Mouse (Mus musculus): ENCODE measurements around the gene Olfr399. TPM values are rescaled to one million over a fixed set of nuclear protein-coding genes. Genes with fewer than 3 reads are reported as not detected.

Gene Olfr399
- polyA plus RNA-seq (2014; fragmentation: Nextera tagmentation; extraction: Ambion mirVana), result not detected in 2 replicates

GRCm38 (mm10) chr11:74056451-74056850 is at the start of gene Olfr399, which contains the start of gene Olfr139:
TSS of gene Olfr399 (minus strand) at chr11:74056615.
TSS of gene Olfr139 (minus strand) at chr11:74056551.
- Histone ChIP-seq H3K36me3 (ENCODE audit: control insufficient read depth, insufficient read depth, low read length) (no peaks in the 10 kb centered on the region), H3K4me3 (replicated peaks; ENCODE audit: low read depth, low read length) (no peak within 1 kb of the TSS), H3K9ac (replicated peaks; ENCODE audit: low read length) (no peak within 1 kb of the TSS), H3K27me3 (ENCODE audit: control insufficient read depth, insufficient read depth, low read length) (no peaks in the 10 kb centered on the region), H3K27ac (replicated peaks; ENCODE audit: low read depth, low read length) (no peak within 1 kb of the TSS), H3K4me1 (ENCODE audit: control insufficient read depth, insufficient read depth, low read length) (no peaks in the 10 kb centered on the region), H3K4me2 (ENCODE audit: low read length) (no peak within 1 kb of the TSS), H3K9me3 (ENCODE audit: control insufficient read depth, low read length) (peaks cover 11% of the 10 kb centered on the region)
- ATAC-seq (ENCODE audit: low FRiP score, low TSS enrichment), result no peak
- no peak for DNase-seq
- 84% methylated on average over 2 of the region's 2 CpGs for WGBS

- H3K27me3 ChIP-seq (ENCODE audit: control insufficient read depth, insufficient read depth, low read length), result no peaks in the 10 kb centered on the region
- H3K27ac ChIP-seq (replicated peaks; ENCODE audit: low read depth, low read length), result no peak overlapping the region
- H3K9ac ChIP-seq (replicated peaks; ENCODE audit: low read length), result no peak overlapping the region
- 41% methylated on average over 5 of the region's 5 CpGs for WGBS
- no peak overlapping the region for H3K4me2 ChIP-seq (ENCODE audit: low read length)
- H3K4me1 ChIP-seq (ENCODE audit: control insufficient read depth, insufficient read depth, low read length), result no peaks in the 10 kb centered on the region
- DNase-seq (peak; percentile 0), ATAC-seq (ENCODE audit: low FRiP score, low TSS enrichment) (no peak)
- peaks cover 10% of the 10 kb centered on the region; the same call in 1 of the 2 replicates for H3K9me3 ChIP-seq (ENCODE audit: control insufficient read depth, low read length)
- H3K4me3 ChIP-seq (replicated peaks; ENCODE audit: low read depth, low read length), result no peak overlapping the region
- H3K36me3 ChIP-seq (ENCODE audit: control insufficient read depth, insufficient read depth, low read length), result no peaks in the 10 kb centered on the region
These were observed 48.7 kb upstream of the Olfr399 start for GRCm38 (mm10) chr11:74105066-74105465.

GRCm38 (mm10) chr11:74101507-74101906 is 45.1 kb upstream of the Olfr399 start:
- Histone ChIP-seq H3K9ac (replicated peaks; ENCODE audit: low read length) (no peak overlapping the region), H3K9me3 (ENCODE audit: control insufficient read depth, low read length) (peaks cover 19% of the 10 kb centered on the region; the same call in 1 of the 2 replicates), H3K36me3 (ENCODE audit: control insufficient read depth, insufficient read depth, low read length) (no peaks in the 10 kb centered on the region), H3K4me3 (replicated peaks; ENCODE audit: low read depth, low read length) (no peak overlapping the region), H3K4me1 (ENCODE audit: control insufficient read depth, insufficient read depth, low read length) (no peaks in the 10 kb centered on the region), H3K27me3 (ENCODE audit: control insufficient read depth, insufficient read depth, low read length) (no peaks in the 10 kb centered on the region), H3K4me2 (ENCODE audit: low read length) (no peak overlapping the region), H3K27ac (replicated peaks; ENCODE audit: low read depth, low read length) (no peak overlapping the region)
- DNase-seq (no peak), ATAC-seq (ENCODE audit: low FRiP score, low TSS enrichment) (no peak)
- 51% methylated on average over 2 of the region's 2 CpGs for WGBS

GRCm38 (mm10) chr11:74100724-74101123 is 44.3 kb upstream of the Olfr399 start:
- H3K9me3 ChIP-seq (ENCODE audit: control insufficient read depth, low read length), result peaks cover 15% of the 10 kb centered on the region; the same call in 1 of the 2 replicates
- H3K9ac ChIP-seq (replicated peaks; ENCODE audit: low read length), result no peak overlapping the region
- no peak overlapping the region for H3K4me2 ChIP-seq (ENCODE audit: low read length)
- ATAC-seq (ENCODE audit: low FRiP score, low TSS enrichment), result no peak
- H3K4me1 ChIP-seq (ENCODE audit: control insufficient read depth, insufficient read depth, low read length), result no peaks in the 10 kb centered on the region
- no peak overlapping the region for H3K27ac ChIP-seq (replicated peaks; ENCODE audit: low read depth, low read length)
- H3K27me3 ChIP-seq (ENCODE audit: control insufficient read depth, insufficient read depth, low read length), result no peaks in the 10 kb centered on the region
- DNase-seq, result no peak
- WGBS, result 85% methylated on average over 2 of the region's 2 CpGs
- H3K36me3 ChIP-seq (ENCODE audit: control insufficient read depth, insufficient read depth, low read length), result no peaks in the 10 kb centered on the region
- no peak overlapping the region for H3K4me3 ChIP-seq (replicated peaks; ENCODE audit: low read depth, low read length)

GRCm38 (mm10) chr11:74069655-74070054 is 13.2 kb upstream of the Olfr399 start, which contains the start of gene Zfp616:
TSS of gene Zfp616 (plus strand) at chr11:74069955.
- H3K27ac ChIP-seq (replicated peaks; ENCODE audit: low read depth, low read length), result no peak within 1 kb of the TSS
- H3K4me2 ChIP-seq (ENCODE audit: low read length), result no peak within 1 kb of the TSS
- H3K4me1 ChIP-seq (ENCODE audit: control insufficient read depth, insufficient read depth, low read length), result no peaks in the 10 kb centered on the region
- no peaks in the 10 kb centered on the region for H3K27me3 ChIP-seq (ENCODE audit: control insufficient read depth, insufficient read depth, low read length)
- H3K9me3 ChIP-seq (ENCODE audit: control insufficient read depth, low read length), result peaks cover 8% of the 10 kb centered on the region; the same call in 1 of the 2 replicates
- no peaks in the 10 kb centered on the region for H3K36me3 ChIP-seq (ENCODE audit: control insufficient read depth, insufficient read depth, low read length)
- WGBS, result 92% methylated on average over 1 of the region's 1 CpGs
- DNase-seq (no peak), ATAC-seq (ENCODE audit: low FRiP score, low TSS enrichment) (no peak)
- no peak within 1 kb of the TSS for H3K4me3 ChIP-seq (replicated peaks; ENCODE audit: low read depth, low read length)
- no peak within 1 kb of the TSS for H3K9ac ChIP-seq (replicated peaks; ENCODE audit: low read length)

GRCm38 (mm10) chr11:74051347-74051746 is 5.1 kb downstream of the Olfr399 start:
- Histone ChIP-seq H3K27me3 (ENCODE audit: control insufficient read depth, insufficient read depth, low read length) (no peaks in the 10 kb centered on the region), H3K4me1 (ENCODE audit: control insufficient read depth, insufficient read depth, low read length) (no peaks in the 10 kb centered on the region), H3K27ac (replicated peaks; ENCODE audit: low read depth, low read length) (no peak overlapping the region), H3K36me3 (ENCODE audit: control insufficient read depth, insufficient read depth, low read length) (no peaks in the 10 kb centered on the region), H3K9ac (replicated peaks; ENCODE audit: low read length) (no peak overlapping the region), H3K4me2 (ENCODE audit: low read length) (no peak overlapping the region), H3K4me3 (replicated peaks; ENCODE audit: low read depth, low read length) (no peak overlapping the region), H3K9me3 (ENCODE audit: control insufficient read depth, low read length) (peaks cover 18% of the 10 kb centered on the region)
- WGBS, result 70% methylated on average over 3 of the region's 3 CpGs
- no peak for ATAC-seq (ENCODE audit: low FRiP score, low TSS enrichment)
- no peak for DNase-seq

Other genes starting within 250 kb of the Olfr399 start
- gene Olfr392, start 239.6 kb downstream of the Olfr399 start, polyA plus RNA-seq (2014; fragmentation: Nextera tagmentation; extraction: Ambion mirVana), result not detected in 2 replicates
- gene Olfr393, start 205.2 kb downstream of the Olfr399 start, polyA plus RNA-seq (2014; fragmentation: Nextera tagmentation; extraction: Ambion mirVana), result not detected in 2 replicates
- gene Olfr394, start 165.8 kb downstream of the Olfr399 start, polyA plus RNA-seq (2014; fragmentation: Nextera tagmentation; extraction: Ambion mirVana), result not detected in 2 replicates
- not detected in 2 replicates for gene Olfr395, start 147.3 kb downstream of the Olfr399 start, polyA plus RNA-seq (2014; fragmentation: Nextera tagmentation; extraction: Ambion mirVana)
- not detected in 2 replicates for gene Olfr23, start 119.9 kb downstream of the Olfr399 start, polyA plus RNA-seq (2014; fragmentation: Nextera tagmentation; extraction: Ambion mirVana)
- not detected in 2 replicates for gene Olfr397, start 95.8 kb downstream of the Olfr399 start, polyA plus RNA-seq (2014; fragmentation: Nextera tagmentation; extraction: Ambion mirVana)
- gene Olfr398, start 66.2 kb downstream of the Olfr399 start, polyA plus RNA-seq (2014; fragmentation: Nextera tagmentation; extraction: Ambion mirVana), result not detected in 2 replicates
- gene Olfr139, start 64 bp downstream of the Olfr399 start, polyA plus RNA-seq (2014; fragmentation: Nextera tagmentation; extraction: Ambion mirVana), result not detected in 2 replicates
- not detected in 2 replicates for gene Zfp616, start 13.3 kb upstream of the Olfr399 start, polyA plus RNA-seq (2014; fragmentation: Nextera tagmentation; extraction: Ambion mirVana)
- not detected in 2 replicates for gene Olfr401, start 57.1 kb upstream of the Olfr399 start, polyA plus RNA-seq (2014; fragmentation: Nextera tagmentation; extraction: Ambion mirVana)
- not detected in 2 replicates for gene Olfr402, start 96.9 kb upstream of the Olfr399 start, polyA plus RNA-seq (2014; fragmentation: Nextera tagmentation; extraction: Ambion mirVana)
- gene Olfr403, start 129.6 kb upstream of the Olfr399 start, polyA plus RNA-seq (2014; fragmentation: Nextera tagmentation; extraction: Ambion mirVana), result not detected in 2 replicates
- gene Olfr43, start 154.8 kb upstream of the Olfr399 start, polyA plus RNA-seq (2014; fragmentation: Nextera tagmentation; extraction: Ambion mirVana), result not detected in 2 replicates
- gene Olfr406, start 203.2 kb upstream of the Olfr399 start, polyA plus RNA-seq (2014; fragmentation: Nextera tagmentation; extraction: Ambion mirVana), result not detected in 2 replicates
- not detected in 2 replicates for gene Olfr59, start 227.1 kb upstream of the Olfr399 start, polyA plus RNA-seq (2014; fragmentation: Nextera tagmentation; extraction: Ambion mirVana)

Measured in midbrain, embryonic 14.5 days (tissue).